Mouse (Mus musculus) brown adipose tissue, adult 24 weeks (tissue): ENCODE data around the gene Rd3l. TPM values are rescaled to one million over a fixed set of nuclear protein-coding genes. Genes with fewer than 3 reads are reported as not detected.

ENCODE experiments used
- H3K27ac ChIP-seq: fragments of 200-500 bp; replicated peaks from 2 replicates; pipeline ENCODE4 v1.5.1; 2012; ENCODE audit warnings: low read depth, mild to moderate bottlenecking, low read length
- H3K4me1 ChIP-seq: fragments of 200-500 bp; 2 replicates; pipeline ENCODE4 v1.6.1; 2012; ENCODE audit warnings: low read length, mixed read lengths; ENCODE audit not compliant: control insufficient read depth, insufficient read depth, insufficient read length
- H3K4me3 ChIP-seq: fragments of 200-500 bp; 2 replicates; pipeline ENCODE4 v1.5.1; 2012; ENCODE audit warnings: low read depth, mild to moderate bottlenecking, low read length, moderate library complexity; ENCODE audit not compliant: insufficient read depth
- polyA plus RNA-seq: library from polyadenylated mRNA; stranded (reverse); fragments of >200 nt; gene quantifications from 2 replicates; pipeline ENCODE4 v1.2.4, GENCODE M21; 2012; ENCODE audit not compliant: missing spikeins, insufficient read depth, insufficient read length

Rd3l gene
- polyA plus RNA-seq, 1 experiment = not detected

- H3K27ac ChIP-seq = peak overlapping the region; percentile 97
- no peak overlapping the region for H3K4me3 ChIP-seq
- peaks cover 13% of the 10 kb centered on the region for H3K4me1 ChIP-seq
Observed at GRCm38 (mm10) chr12:111945115-111945514, 36.0 kb downstream of the Rd3l start.

- Histone ChIP-seq H3K4me1 (peaks cover 13% of the 10 kb centered on the region), H3K4me3 (peak overlapping the region; percentile 35; the same call in 1 of the 2 replicates), H3K27ac (peak overlapping the region; percentile 97)
Observed at GRCm38 (mm10) chr12:111944065-111944987, 36.8 kb downstream of the Rd3l start.

GRCm38 (mm10) chr12:111943421-111944064 lies 37.6 kb downstream of the Rd3l start:
- peaks cover 13% of the 10 kb centered on the region for H3K4me1 ChIP-seq
- peak overlapping the region; percentile 97 for H3K27ac ChIP-seq
- H3K4me3 ChIP-seq = peak overlapping the region; percentile 35; the same call in 1 of the 2 replicates

GRCm38 (mm10) chr12:111938623-111939177 lies 42.4 kb downstream of the Rd3l start:
- Histone ChIP-seq H3K4me1 (peaks cover 17% of the 10 kb centered on the region), H3K4me3 (no peak overlapping the region), H3K27ac (no peak overlapping the region)

- H3K4me1 ChIP-seq = peaks cover 25% of the 10 kb centered on the region
- H3K4me3 ChIP-seq = no peak overlapping the region
- no peak overlapping the region for H3K27ac ChIP-seq
Observed at GRCm38 (mm10) chr12:111936706-111937550, 44.2 kb downstream of the Rd3l start.

- Histone ChIP-seq H3K27ac (peak overlapping the region; percentile 93), H3K4me1 (peaks cover 32% of the 10 kb centered on the region), H3K4me3 (peak overlapping the region; percentile 53)
Observed at GRCm38 (mm10) chr12:111933971-111934370, 47.1 kb downstream of the Rd3l start.

- Histone ChIP-seq H3K4me1 (peaks cover 32% of the 10 kb centered on the region), H3K4me3 (peak overlapping the region; percentile 53)
Observed at GRCm38 (mm10) chr12:111933032-111933704, 47.9 kb downstream of the Rd3l start.

GRCm38 (mm10) chr12:111932513-111932912 lies 48.6 kb downstream of the Rd3l start:
- Histone ChIP-seq H3K4me1 (peaks cover 32% of the 10 kb centered on the region), H3K27ac (peak overlapping the region; percentile 56), H3K4me3 (no peak overlapping the region)

More at GRCm38 (mm10) chr12:111933032-111933704, 47.9 kb downstream of the Rd3l start:
- peak overlapping the region; percentile 93 for H3K27ac ChIP-seq

- H3K4me3 ChIP-seq = no peak overlapping the region
- peaks cover 29% of the 10 kb centered on the region for H3K4me1 ChIP-seq
- no peak overlapping the region for H3K27ac ChIP-seq
Observed at GRCm38 (mm10) chr12:111931411-111932025, 49.6 kb downstream of the Rd3l start.

Other genes starting within 250 kb of the Rd3l start
- gene Klc1, start 222.5 kb downstream of the Rd3l start, polyA plus RNA-seq = 20.6 and 63.5 TPM in 2 replicates
- 3.8 and 6.8 TPM in 2 replicates for gene Xrcc3, start 167.4 kb downstream of the Rd3l start, polyA plus RNA-seq
- 36.1 and 41.4 TPM in 2 replicates for gene Zfyve21, start 167.1 kb downstream of the Rd3l start, polyA plus RNA-seq
- gene Ppp1r13b, start 73.2 kb downstream of the Rd3l start, polyA plus RNA-seq = 4.5 and 5.9 TPM in 2 replicates
- 2,071 and 2,182 TPM in 2 replicates for gene Atp5mpl, start 14.3 kb downstream of the Rd3l start, polyA plus RNA-seq
- not detected in 2 replicates for gene Tdrd9, start 9.8 kb downstream of the Rd3l start, polyA plus RNA-seq
- gene Aspg, start 125.4 kb upstream of the Rd3l start, polyA plus RNA-seq = 60.4 and 84.2 TPM in 2 replicates
- 1.9 and 3.2 TPM in 2 replicates for gene Kif26a, start 164.9 kb upstream of the Rd3l start, polyA plus RNA-seq